Mouse (Mus musculus) lung, postnatal 25 days (tissue): Measurements from ENCODE around the gene Gpr132.
"Not testable (repeated sequence)": the region's sequence is repeated elsewhere in the genome, so short reads cannot be mapped to it uniquely, and the experiment has no call there.

ENCODE experiments used
- DNase-seq: peaks from one replicate; pipeline ENCODE4 v3.0.0; 2022; ENCODE audit warnings: low spot score

Gpr132 gene

DNA sequence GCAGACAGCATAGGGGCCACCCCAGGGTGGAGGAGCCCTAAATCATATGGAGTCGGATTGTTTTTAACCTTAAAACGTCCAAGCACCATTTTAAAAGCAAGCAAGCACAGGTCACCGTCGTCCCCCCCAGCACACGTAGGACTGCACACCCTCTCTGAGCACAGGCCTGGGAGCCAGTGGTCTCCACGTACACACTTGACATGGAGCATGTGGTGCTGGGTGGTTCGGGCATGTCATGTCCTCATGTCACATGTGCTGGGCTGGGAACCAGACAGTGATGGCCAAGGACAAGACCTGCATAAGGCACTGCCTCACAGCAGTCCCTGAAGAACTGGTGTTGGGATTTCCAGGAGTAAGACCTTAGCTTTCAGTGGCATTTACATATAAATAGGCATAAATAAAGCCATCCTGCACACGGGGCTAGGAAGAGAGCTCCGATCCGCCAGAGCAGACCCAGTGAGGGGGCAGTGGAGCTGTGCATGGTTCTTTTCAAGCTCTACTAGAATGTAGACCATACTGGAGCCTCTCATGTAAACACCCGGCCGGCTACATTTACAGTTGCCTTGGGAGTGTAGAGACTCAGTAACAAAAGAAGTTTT lies 47.5 kb downstream of the Gpr132 start:
- DNase-seq = no peak

DNA sequence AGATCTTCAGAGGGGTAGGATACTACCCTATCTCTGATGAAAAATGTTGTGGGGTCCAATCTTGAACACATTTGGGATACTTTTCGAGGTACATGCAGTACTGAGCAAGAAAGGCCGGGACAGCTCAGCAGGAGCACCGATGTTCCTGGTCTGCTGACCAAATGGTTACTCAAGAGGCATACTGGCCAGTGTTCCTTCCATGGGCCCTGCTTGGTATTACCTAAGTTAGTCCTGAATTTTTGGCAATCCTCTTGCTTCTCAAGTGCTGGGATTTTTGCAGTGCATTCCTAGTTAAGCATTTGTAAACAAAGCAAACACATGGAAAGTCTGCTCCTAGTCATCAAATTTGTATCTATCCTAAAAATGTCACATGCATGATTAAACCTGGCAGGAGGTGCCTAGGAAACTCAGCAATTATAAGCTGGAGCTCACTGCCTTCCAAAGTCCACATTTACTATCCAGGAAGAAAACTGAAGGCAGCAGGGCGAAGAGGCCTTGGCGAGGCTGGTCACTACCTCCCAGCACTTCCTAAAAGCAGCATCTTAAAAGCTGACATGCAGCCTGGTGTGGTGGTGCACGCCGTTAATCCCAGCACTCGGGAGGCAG lies 48.9 kb downstream of the Gpr132 start:
- peak; percentile 54 for DNase-seq

GRCm38 (mm10) chr12:112816866-112817265 lies 51.2 kb downstream of the Gpr132 start:
- DNase-seq = not testable (repeated sequence)

DNA sequence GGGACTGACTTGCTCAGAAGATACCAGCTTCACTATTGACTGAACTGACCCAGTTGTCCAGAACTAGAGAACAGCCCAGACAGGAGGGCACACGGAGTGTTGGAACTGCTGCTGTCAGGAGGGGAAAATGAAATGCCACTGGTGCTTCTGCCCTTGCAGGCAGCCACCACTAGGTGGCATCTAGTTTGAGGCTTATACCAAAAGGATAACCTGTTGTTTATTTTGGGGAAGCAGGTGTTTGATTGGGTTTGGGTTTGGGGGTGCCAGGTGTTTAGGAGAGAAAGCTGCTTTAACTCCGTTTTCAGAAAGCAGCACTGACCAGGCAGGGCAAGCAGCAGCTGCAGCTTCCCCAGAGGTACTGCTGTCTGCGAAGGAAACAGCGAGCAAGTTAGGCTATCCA lies 51.7 kb downstream of the Gpr132 start:
- peak; percentile 53 for DNase-seq

DNA sequence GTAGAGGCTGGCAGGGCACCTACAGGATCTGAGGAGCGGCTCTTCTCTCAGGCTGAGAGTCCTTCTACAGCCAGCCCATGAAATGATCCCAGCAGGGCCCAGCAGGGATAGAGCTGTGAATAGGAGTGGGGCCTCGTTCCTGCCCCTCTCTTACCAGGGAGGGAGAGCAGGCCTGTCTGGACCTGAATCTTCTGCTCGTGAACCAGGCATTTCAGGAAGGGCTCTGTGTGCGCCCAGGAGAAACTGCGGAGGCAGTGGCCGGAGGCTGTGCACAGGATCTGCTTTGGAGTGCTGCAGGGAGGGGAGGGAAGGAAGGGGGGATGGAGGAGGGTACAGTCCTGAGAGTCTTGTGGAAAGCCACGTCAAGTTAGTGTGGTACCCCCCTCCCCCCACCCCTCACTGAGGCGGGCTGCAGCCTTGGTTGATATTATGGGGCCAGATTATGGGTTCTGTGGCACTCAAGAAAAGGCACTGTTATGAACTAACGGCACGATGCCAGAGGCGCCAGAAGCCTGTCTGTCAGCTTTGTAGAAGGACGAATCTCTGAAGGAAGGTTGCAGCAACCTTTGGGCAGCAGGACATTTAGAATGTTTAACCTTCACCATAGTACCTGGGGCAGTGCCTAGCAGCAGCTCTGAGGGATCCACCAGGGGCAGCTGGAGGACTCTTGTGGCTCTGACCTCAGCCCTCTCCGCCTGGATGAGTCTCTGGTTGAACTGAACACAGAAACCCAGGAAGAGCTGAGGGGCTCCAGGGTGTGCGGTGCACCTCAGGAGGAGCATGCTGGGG lies 53.2 kb downstream of the Gpr132 start:
- DNase-seq = no peak

DNA sequence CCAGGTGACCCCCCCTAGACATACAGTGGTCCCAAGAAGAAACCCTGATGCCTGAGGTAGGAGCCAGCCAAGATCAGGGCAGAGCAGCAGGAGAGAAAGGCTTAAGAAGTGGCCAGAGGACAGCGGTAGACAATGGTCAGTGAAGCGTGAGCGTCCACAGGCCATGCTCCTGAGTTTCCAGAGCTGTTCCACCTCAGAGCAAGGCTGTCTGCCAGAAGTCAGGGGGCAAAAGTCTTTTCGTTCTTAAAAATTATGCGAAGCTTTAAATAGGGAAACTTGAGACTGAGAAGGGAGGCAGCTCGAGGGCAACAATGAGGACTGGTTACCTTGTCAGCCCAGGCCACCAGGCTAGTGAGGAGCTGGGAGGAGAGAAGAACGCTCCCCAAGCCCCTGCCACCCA lies 54.7 kb downstream of the Gpr132 start:
- no peak for DNase-seq

- DNase-seq = no peak
These were observed 57.7 kb downstream of the Gpr132 start for GRCm38 (mm10) chr12:112810092-112810885.

- DNase-seq = no peak
These were observed 58.4 kb downstream of the Gpr132 start for GRCm38 (mm10) chr12:112809641-112810040.

DNA sequence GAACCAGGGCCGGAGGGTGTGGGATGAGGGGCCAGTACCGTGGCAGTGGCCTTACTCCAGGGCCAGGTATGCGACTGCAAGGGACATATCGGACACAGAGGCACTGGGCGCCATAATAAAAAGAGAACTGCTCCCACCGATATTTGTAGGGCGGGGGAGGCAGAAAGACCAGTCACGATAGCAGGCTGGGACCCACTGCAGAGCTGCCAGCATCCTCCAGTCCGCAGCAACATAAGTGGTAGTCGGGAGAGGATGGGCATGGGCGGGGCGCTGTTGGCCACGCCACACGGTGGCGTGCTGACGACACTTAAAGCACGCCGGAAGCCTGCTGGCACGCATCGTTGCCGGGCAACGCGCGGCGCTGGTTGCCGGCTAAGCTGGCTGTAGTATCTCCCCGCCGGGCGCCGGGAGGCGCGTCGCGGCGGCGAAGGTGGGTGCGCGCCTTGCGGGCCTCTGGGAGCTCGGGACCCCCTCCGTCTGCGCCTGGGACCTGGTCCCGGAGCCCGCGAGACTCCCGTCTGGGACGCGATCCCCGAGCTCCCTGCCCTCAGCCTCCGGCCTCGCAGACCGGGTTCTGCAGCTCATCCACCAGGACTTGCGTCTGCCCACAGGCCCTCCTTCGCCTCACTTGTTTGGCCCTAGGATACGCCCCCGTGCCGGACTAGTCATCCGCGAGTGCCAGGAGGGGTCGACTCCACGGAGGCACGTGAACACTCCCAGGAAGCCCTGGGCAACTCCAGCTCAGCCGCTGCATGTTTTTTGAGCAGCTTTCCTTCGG lies 59.3 kb downstream of the Gpr132 start, which contains the start of gene Clba1:
Gene Clba1 (plus strand): TSS at position 351 of the 778 bp plus-strand sequence.
- peak; percentile 93 for DNase-seq

DNA sequence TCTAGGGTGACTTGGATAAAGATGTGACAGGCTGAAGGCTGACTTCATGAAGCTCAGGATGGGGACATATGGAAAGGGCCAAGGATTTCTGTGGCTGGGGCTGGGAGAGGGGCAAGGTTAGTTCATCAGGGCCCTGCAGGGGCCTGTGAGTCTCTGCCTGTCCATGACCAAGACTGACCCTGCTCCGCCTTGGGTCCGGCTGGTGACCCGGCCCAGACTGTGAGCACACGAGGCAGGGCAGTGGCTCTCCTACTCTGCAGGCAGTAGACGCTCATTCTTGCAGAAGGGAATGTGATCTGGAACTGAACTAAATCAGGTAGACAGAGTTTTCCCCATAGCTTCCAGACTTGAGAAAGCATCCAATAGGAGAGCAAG lies 59.8 kb downstream of the Gpr132 start:
- no peak for DNase-seq

DNA sequence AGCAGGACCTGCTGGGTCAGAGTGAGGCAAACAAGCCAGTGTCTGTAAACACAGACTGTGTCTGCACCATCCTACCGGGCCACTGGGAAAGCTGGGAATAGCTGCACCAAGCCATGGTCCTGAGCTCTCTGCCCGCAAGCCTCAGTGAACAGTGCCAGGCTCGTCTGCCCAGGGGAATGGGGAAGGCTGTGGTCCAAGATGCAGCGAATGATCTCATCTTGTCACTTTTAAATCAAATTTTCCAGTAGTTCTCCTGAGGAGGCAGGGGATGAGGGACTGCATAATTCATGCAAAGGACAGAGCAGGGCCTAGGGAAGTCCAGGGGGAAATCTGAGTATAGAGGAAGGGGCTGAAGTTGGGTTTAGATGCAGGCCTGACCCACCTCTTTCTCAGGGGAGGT lies 60.2 kb downstream of the Gpr132 start:
- DNase-seq = no peak

- DNase-seq = no peak
These were observed 62.0 kb downstream of the Gpr132 start for GRCm38 (mm10) chr12:112806044-112806443.

- no peak for DNase-seq
These were observed 64.0 kb downstream of the Gpr132 start for GRCm38 (mm10) chr12:112804046-112804445.

DNA sequence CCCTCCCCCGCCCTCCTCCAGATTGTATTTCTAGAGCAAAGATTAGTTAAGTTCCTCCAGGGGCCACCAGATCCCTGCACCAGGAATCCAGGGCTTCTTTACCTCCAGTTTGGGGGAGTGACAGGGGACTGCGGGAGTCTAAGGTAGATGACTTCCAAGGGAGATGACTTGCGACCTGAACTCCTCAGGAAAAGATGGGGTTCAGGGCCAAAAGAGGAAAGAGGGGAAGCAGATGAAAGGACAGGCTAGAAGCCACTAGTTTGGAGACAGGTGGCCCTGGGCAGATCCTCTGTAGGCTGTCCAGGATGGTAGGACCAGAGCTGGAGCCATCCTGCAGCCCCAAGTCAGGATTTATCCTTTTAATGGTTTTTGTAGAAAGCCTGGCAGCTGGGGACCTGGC lies 65.1 kb downstream of the Gpr132 start:
- DNase-seq = no peak

GRCm38 (mm10) chr12:112801864-112802846 lies 65.9 kb downstream of the Gpr132 start, which contains the start of gene Ahnak2:
Ahnak2 (minus strand) TSS chr12:112802657.
- no peak for DNase-seq
